Mouse (Mus musculus) erythroblast, adult 5-6 weeks (primary cell): Measurements from ENCODE around the gene Samd4b. TPM values are rescaled to one million over a fixed set of nuclear protein-coding genes. Genes with fewer than 3 reads are reported as not detected.

ENCODE experiments used
- ATAC-seq: replicated peaks from 2 replicates; pipeline ENCODE4 v1.8.0; 2016; ENCODE audit warnings: moderate number of reproducible peaks, mild to moderate bottlenecking, moderate TSS enrichment, inconsistent platforms; ENCODE audit not compliant: poor library complexity, low FRiP score, severe bottlenecking
- total RNA-seq, 2 experiments: library from RNA; stranded (forward) in 1 of 2; stranded (reverse) in 1 of 2; fragments of 150-400 nt in 1 of 2; fragments of 200-764, 138-1000 nt in 1 of 2; gene quantifications; 2 replicates each; pipeline versions ENCODE4 v1.2.3 to v1.2.4; 2015 to 2017; ENCODE audit warnings: low replicate concordance in 2 of 2

Samd4b gene
- total RNA-seq, 2 experiments from 2014 or later, result 4.8 to 7.3 TPM

GRCm38 (mm10) chr7:28460361-28460760 is 137.6 kb downstream of the Samd4b start:
- ATAC-seq, result no peak

GRCm38 (mm10) chr7:28452361-28453005 is 145.5 kb downstream of the Samd4b start:
- no peak for ATAC-seq

- no peak for ATAC-seq
Measured at GRCm38 (mm10) chr7:28451531-28452360, 146.2 kb downstream of the Samd4b start, which contains the start of gene Lrfn1. Gene Lrfn1, plus strand, starts transcription at chr7:28451980.

- ATAC-seq, result no peak
Measured at GRCm38 (mm10) chr7:28447865-28448820, 149.8 kb downstream of the Samd4b start.

DNA sequence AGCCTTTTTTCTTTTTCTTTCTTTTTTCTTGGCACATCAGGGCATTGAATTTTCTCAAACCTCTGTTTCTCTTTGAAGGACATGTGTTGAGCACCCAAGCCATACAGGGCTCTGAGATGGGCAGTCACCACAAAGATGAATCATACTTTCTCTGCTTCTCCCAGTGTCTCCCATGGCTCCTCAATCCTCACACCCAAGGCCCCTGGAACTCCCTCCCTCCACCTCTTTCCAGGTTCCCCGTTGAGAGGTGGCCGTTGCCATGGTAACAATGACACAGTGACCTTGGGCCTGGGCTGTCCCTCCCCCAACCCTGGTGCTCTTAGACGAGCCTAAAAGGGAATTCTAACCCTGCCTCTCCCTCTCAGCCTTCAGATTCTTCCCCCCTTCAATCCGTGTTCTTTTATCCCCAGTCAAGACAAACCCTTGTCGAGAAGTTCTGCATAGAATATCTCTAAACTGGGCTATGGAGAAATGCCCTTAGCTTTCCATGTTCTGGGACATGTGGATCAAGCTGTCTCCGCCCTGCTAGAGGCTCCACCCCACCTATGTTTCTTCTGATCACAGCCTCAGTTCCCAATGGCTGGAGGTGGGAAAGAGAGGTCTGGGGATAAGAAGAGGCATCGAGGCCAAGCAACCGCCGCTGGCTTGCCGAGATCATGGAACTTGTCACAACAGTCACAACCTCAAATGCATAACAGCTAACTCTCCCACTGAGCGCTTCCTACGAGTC is 150.7 kb downstream of the Samd4b start:
- no peak for ATAC-seq

GRCm38 (mm10) chr7:28446446-28446845 is 151.5 kb downstream of the Samd4b start:
- peak; percentile 74 for ATAC-seq

GRCm38 (mm10) chr7:28444344-28444974 is 153.5 kb downstream of the Samd4b start:
- ATAC-seq, result no peak

GRCm38 (mm10) chr7:28442688-28443087 is 155.3 kb downstream of the Samd4b start:
- no peak for ATAC-seq

DNA sequence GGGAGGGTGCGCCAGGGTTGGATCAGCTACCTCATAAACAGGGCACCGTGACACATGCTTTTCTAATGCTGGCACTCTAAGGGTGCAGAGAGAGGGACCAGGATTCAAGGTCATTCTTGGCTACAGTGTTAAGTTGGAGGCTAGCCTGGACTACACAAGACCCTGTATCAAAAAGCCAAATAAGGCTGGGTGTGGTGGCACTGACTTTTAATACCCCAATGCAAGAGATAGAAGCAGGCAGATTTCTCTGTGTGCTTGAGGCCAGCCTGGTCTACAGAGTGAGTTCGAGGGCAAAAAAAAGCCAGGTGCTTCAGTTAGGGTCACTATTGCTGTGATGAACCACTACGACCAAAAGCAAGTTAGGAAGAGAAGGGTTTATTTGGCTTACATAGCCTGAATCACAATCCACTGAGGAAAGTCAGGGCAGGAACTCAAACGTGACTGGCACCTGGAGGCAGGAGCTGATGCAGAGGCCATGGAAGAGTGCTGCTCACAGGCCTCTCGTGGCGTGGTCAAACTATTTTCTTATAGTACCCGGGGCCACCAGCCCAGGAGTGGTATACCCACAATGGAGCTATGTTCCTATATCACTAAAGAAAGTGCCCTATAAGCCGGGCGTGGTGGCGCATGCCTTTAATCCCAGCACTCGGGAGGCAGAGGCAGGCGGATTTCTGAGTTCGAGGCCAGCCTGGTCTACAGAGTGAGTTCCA is 156.0 kb downstream of the Samd4b start:
- ATAC-seq, result no peak

DNA sequence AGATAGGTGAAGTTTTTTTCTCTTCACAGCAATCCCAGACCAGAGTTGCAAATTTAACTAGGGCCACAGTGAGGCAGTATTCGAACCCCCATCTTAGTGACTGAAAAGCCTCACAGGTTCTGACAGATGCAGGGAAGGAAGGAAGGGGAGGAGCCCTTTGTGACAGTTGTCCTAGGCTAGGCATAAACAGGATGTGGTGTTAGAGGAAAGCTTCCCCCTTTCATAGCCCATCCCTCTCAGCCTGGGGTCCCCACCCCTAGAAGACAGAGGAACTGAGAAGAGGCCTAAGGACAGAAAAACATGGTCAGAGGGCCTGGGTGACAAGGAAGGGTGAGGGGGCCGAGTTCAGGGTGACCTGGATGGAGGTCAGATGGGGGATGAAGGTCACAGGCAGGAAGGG is 157.2 kb downstream of the Samd4b start:
- no peak for ATAC-seq

- ATAC-seq, result no peak
Measured at GRCm38 (mm10) chr7:28438771-28439170, 159.2 kb downstream of the Samd4b start.

GRCm38 (mm10) chr7:28437964-28438363 is 160.0 kb downstream of the Samd4b start:
- no peak for ATAC-seq

- peak; percentile 76 for ATAC-seq
Measured at GRCm38 (mm10) chr7:28436932-28437570, 160.9 kb downstream of the Samd4b start, which contains the start of gene Gmfg. Gene Gmfg, plus strand, starts transcription at chr7:28437447.

DNA sequence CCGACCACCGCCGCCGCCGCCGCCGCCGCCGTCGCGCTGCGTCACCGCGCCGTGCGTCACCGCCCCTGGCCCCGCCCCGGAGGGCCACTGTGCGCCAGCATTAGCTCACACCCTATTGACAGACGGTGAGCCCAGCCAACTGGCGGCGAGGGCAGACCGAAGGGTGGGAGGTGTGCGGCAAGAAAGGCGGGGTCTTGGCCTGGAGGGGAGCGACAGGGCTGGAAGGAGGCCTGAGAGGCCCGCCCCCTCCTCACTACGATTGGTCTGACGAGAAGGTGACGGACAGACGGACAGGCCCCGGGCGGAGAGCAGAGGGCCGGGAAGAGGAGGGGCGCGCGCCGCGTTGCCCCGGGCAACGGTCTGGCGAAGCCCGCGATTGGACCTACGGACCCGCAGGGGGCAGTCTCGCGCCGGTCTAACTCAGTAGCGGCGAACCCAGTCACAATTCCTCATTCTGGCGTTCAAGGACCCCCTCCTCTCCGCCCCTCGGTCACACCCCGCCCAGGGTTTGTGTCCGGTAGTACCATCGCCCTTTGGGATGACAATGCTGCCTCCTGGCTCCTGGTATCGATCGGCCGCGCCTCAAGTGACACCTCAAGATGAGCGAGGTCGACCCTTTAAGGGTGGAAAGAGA is 161.6 kb downstream of the Samd4b start:
- peak; percentile 94 for ATAC-seq

DNA sequence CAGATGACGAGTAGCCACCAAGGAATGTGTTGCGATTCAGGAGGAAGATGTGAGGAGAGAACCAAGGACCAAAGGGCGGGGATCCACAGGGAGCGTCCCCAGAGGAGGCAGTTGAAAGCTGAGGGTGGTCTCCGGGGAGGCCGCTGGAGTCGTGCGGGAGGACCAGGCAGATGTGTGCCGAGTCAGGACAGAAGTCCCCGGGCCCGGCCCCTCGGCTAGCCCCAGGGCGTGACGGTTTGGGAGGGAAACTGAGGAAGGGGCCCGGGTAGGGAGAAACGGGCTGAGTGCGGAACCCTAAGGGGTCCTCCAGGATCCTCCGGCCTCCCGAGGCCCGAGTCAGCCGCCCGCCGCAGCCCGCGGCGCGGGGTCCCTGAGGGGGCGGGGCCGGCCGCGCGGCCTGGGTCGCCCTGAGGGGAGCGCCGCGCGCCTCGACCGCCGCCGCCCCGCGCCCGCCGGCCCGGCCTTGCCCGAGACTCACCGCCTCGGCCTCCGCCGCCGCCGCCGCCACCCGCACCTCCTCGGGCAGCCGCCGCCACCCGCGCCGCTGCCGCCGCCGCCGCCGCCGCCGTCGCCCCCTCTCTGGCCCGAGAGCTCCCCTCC is 162.2 kb downstream of the Samd4b start:
- ATAC-seq, result no peak

- no peak for ATAC-seq
Measured at GRCm38 (mm10) chr7:28432252-28432651, 165.7 kb downstream of the Samd4b start.

DNA sequence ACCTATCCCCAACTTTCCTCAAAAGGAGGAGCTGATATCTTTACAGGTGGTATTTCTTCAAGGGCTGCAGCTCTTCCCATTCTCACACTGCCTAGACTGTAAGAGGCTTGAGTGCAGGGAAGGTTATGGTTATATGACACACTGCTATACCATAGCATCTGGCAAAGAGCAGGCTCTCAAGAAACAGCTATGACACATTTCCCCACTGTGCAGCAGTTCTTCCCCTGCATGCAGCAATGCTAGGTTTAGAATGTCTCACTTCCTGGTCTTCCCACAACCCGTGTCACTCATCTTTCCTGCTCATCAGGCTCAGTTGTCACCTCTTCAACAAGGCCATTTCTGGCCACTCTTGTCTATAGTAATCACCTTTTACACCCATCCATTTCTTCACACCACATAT is 167.4 kb downstream of the Samd4b start:
- ATAC-seq, result no peak
